Mouse (Mus musculus) midbrain, embryonic 14.5 days (tissue): ENCODE measurements at regions not wholly inside any gene's neighbourhood (a gene's known extent, or its start where the extent isn't known, plus 50 kb on each side); places are given as distances from the start of the nearest gene placed in this dataset.

ENCODE experiments used
- ATAC-seq: fragments of 200-750 bp; cut with Nextera tagmentation; 2 replicates; pipeline ENCODE4 v1.8.0; 2017; ENCODE audit warnings: moderate number of reproducible peaks, moderate library complexity; ENCODE audit not compliant: low FRiP score, low TSS enrichment
- DNase-seq: peaks from one replicate; pipeline ENCODE4 v3.0.0-alpha.2; 2015
- H3K27ac ChIP-seq: fragments of 300-500 bp; sonication (generic); replicated peaks from 2 replicates; pipeline ENCODE4 v1.5.1; 2014; ENCODE audit warnings: mild to moderate bottlenecking, low read depth, low read length, moderate library complexity
- H3K27me3 ChIP-seq: fragments of 300-500 bp; sonication (generic); 2 replicates; pipeline ENCODE4 v1.6.1; 2014; ENCODE audit warnings: low read length, control low read depth, mixed read lengths; ENCODE audit not compliant: control insufficient read depth, insufficient read depth
- H3K36me3 ChIP-seq: fragments of 300-500 bp; sonication (generic); 2 replicates; pipeline ENCODE4 v1.6.1; 2014; ENCODE audit warnings: low read length, control low read depth; ENCODE audit not compliant: control insufficient read depth, insufficient read depth
- H3K4me1 ChIP-seq: fragments of 300-500 bp; sonication (generic); 2 replicates; pipeline ENCODE4 v1.6.1; 2014; ENCODE audit warnings: mild to moderate bottlenecking, antibody characterized with exemption, low read length, control low read depth; ENCODE audit not compliant: control insufficient read depth, insufficient read depth
- H3K4me2 ChIP-seq: fragments of 300-500 bp; sonication (generic); 2 replicates; pipeline ENCODE4 v1.6.1; 2014; ENCODE audit warnings: mild to moderate bottlenecking, low read length, moderate library complexity
- H3K4me3 ChIP-seq: fragments of 300-500 bp; sonication (generic); replicated peaks from 2 replicates; pipeline ENCODE4 v1.5.1; 2014; ENCODE audit warnings: low read depth, low read length
- H3K9ac ChIP-seq: fragments of 300-500 bp; sonication (generic); replicated peaks from 2 replicates; pipeline ENCODE4 v1.6.1; 2014; ENCODE audit warnings: mild to moderate bottlenecking, low read length, moderate library complexity
- H3K9me3 ChIP-seq: fragments of 300-500 bp; sonication (generic); 2 replicates; pipeline ENCODE4 v1.6.1; 2016; ENCODE audit warnings: low read length, control low read depth, mixed read lengths; ENCODE audit not compliant: control insufficient read depth
- WGBS: fragments of 180-500 bp; shearing (Covaris S2); extraction: QIAGEN DNeasy Blood & Tissue Kit; methylation state at CpG from one replicate; pipeline ENCODE4 v1.1.7; 2014; 5-methylcytosine and 5-hydroxymethylcytosine counted together

DNA sequence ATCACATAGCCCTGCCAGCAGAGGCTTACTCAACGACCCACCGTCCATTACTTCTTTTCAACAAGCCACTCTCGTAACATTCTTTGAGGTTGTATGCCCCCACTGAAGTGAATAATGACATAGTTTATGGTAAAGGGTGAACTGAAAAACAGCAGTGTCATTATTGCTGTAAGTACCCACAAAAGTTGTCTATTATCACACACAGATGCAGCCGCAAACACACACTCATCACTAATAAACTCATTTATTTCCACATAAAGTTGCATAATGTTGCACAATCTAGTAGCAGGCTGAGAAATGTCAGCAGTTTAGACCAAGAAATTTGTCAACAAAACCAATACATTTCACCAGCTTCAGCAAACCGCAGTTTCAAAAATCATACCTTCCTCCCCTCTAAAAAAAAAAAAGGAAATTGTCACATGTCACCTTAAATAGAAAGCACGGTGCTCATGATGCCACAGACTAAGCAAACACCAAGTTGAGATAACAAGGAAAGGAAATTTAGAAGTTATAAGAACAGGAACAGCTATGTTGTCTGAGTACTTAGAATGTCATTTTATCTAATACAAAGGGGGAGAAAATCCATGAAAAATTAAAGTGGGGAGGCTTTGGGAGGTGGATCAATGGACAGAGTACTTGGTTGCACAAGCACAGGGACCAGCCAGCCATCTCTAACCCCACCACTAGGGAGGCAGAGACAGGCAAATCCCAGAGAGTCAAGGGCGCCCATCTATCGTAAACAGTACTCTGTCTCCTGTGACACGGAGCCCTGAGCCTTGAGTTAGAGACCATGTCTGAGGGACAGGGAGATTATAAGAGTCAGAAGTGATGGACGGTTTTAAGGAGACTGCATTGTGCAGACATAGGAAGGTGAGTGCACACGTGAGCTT is 195.9 kb downstream of the Hlx start:
- no peak overlapping the region for H3K9ac ChIP-seq
- H3K27me3 ChIP-seq: no peaks in the 10 kb centered on the region
- DNase-seq (no peak), ATAC-seq (no peak)
- H3K4me3 ChIP-seq: no peak overlapping the region
- no peaks in the 10 kb centered on the region for H3K4me1 ChIP-seq
- H3K27ac ChIP-seq: no peak overlapping the region
- H3K36me3 ChIP-seq: no peaks in the 10 kb centered on the region
- H3K4me2 ChIP-seq: no peak overlapping the region
- H3K9me3 ChIP-seq: no peaks in the 10 kb centered on the region
- WGBS: 88% methylated on average over 11 of the region's 11 CpGs

DNA sequence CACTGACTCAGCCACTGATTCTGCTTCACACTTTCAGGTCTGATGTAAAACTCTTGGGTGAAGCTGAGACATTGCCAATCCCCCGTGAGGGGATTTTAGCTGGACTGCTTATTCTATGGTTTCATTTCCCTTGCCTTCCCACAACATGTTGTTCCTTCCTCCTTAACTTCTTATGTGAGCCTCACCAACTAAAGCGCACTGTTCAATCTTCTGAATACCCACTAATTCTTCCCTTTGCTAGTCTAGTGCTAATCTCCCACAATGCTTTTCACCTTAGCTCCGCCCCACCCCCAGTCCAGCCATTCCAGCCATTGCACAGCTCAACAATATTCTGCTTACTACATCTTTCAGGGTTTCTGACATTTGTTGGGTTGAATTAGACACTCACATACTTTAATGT is 196.7 kb downstream of the Hlx start:
- H3K4me1 ChIP-seq: no peaks in the 10 kb centered on the region
- H3K27ac ChIP-seq: no peak overlapping the region
- DNase-seq (no peak), ATAC-seq (no peak)
- 97% methylated on average over 3 of the region's 3 CpGs for WGBS
- H3K27me3 ChIP-seq: no peaks in the 10 kb centered on the region
- H3K4me3 ChIP-seq: no peak overlapping the region
- no peak overlapping the region for H3K4me2 ChIP-seq
- H3K9ac ChIP-seq: no peak overlapping the region
- H3K9me3 ChIP-seq: no peaks in the 10 kb centered on the region
- no peaks in the 10 kb centered on the region for H3K36me3 ChIP-seq

DNA sequence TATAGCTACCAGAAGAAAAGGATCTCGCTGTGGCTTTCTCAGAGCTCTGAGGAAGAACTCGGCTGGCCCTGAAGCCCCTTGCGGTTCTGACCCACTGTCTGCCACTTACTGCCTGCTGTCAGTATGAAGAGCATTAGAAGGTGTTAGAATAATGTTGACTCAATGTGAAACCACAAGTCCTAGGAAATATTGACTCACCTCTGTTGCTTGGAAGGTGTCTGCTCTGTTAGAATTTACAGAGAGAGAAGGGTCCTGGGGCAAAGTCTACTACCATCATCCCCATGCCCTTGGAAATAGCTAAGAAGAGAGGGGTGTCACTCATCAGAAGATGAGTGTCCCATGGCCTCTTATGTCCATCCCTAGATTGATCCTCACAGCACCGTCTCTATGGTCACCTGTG is 197.9 kb downstream of the Hlx start:
- WGBS: 95% methylated on average over 4 of the region's 4 CpGs
- H3K9ac ChIP-seq: no peak overlapping the region
- no peaks in the 10 kb centered on the region for H3K27me3 ChIP-seq
- H3K4me3 ChIP-seq: no peak overlapping the region
- DNase-seq (no peak), ATAC-seq (no peak)
- no peak overlapping the region for H3K4me2 ChIP-seq
- H3K9me3 ChIP-seq: no peaks in the 10 kb centered on the region
- H3K4me1 ChIP-seq: no peaks in the 10 kb centered on the region
- H3K36me3 ChIP-seq: no peaks in the 10 kb centered on the region
- H3K27ac ChIP-seq: no peak overlapping the region

DNA sequence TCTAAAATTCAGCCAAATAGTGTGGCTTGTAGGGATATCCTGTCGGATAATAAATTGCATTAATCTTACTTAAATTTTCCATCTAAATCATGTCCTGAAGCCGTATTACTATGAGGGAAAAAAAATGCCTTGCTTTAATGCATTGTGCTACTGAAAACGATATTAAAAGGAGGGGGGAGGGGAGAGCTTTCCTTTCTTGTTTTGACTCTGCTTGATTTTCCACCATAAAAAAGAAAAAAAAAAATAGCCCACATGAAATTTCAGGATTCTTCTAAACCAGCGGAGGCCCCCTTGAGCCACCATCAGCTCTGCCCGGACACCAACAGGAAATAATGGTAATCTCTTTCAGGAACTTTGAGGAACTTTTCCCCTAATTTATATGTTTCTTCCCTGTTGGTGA is 198.5 kb downstream of the Hlx start:
- Histone ChIP-seq H3K9me3 (no peaks in the 10 kb centered on the region), H3K27ac (no peak overlapping the region), H3K4me2 (no peak overlapping the region), H3K27me3 (no peaks in the 10 kb centered on the region), H3K36me3 (no peaks in the 10 kb centered on the region), H3K4me3 (no peak overlapping the region), H3K9ac (no peak overlapping the region), H3K4me1 (no peaks in the 10 kb centered on the region)
- 71% methylated on average over 5 of the region's 5 CpGs for WGBS
- DNase-seq (no peak), ATAC-seq (no peak)

DNA sequence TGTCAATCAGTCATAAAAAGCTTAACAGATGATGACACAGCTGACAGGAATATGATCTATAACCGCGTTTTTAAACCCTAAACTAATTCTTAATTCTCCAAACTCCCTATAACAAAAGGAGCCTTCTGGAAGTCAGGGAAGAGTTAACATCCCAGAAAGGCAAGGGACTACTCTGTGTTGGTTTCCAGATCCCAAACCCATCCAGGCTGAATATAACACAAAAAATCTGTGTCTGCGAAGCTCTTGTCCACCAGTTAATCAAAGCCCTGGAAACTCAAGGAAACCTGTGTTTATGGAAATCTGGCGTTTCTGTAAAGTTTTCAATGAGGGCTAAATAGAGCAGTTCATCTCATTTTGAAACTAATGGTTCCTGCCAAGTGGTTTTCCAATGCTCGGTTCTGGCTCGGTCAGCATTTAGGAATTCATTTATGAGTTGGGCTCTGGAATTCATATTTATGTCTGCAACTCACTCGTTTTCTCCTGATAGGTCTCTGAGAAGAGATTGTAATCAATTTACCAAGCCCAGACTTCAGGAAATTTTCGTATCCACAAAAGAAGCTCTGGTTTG is 199.8 kb downstream of the Hlx start:
- Histone ChIP-seq H3K36me3 (no peaks in the 10 kb centered on the region), H3K4me3 (no peak overlapping the region), H3K4me1 (no peaks in the 10 kb centered on the region), H3K9me3 (no peaks in the 10 kb centered on the region), H3K27me3 (no peaks in the 10 kb centered on the region), H3K27ac (no peak overlapping the region), H3K9ac (no peak overlapping the region), H3K4me2 (no peak overlapping the region)
- DNase-seq (no peak), ATAC-seq (no peak)
- WGBS: 85% methylated on average over 8 of the region's 8 CpGs

DNA sequence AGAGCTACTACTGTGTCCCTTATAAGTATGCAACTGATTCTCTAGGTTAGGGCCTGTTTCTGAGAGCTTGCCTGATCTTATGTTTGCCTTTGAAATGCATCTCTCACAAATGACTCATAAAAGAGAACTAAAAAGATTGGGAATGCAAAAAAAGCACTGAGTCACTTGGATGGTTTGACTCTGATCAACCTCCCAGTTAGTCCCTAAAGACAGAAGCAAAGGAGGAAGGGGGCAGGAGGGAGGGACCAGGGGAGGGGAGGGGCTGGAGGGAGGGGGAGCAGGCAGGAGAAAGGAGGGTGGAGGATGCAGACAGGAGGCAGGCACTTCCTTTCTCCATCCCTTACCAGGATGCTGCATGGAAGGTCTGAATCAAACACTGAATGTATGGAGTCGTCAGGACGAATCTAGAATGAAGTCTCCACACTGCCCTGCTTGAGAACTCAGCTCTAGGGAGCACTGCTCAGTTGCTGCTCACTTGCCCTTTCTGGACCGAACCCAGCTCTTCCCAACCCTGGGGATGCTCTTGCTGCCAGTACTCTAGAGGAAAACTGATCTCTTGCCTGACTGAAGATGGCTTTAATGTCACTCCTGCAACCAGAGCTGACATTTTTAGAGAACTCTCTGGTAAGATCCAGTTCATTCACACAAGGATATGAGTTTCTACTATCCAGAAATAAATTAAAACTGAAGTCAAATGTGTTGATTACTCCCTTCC is 201.7 kb downstream of the Hlx start:
- Histone ChIP-seq H3K9ac (no peak overlapping the region), H3K36me3 (no peaks in the 10 kb centered on the region), H3K27ac (no peak overlapping the region), H3K9me3 (no peaks in the 10 kb centered on the region), H3K4me2 (no peak overlapping the region), H3K4me1 (no peaks in the 10 kb centered on the region), H3K27me3 (no peaks in the 10 kb centered on the region), H3K4me3 (no peak overlapping the region)
- WGBS: 53% methylated on average over 3 of the region's 3 CpGs
- DNase-seq (no peak), ATAC-seq (no peak)

DNA sequence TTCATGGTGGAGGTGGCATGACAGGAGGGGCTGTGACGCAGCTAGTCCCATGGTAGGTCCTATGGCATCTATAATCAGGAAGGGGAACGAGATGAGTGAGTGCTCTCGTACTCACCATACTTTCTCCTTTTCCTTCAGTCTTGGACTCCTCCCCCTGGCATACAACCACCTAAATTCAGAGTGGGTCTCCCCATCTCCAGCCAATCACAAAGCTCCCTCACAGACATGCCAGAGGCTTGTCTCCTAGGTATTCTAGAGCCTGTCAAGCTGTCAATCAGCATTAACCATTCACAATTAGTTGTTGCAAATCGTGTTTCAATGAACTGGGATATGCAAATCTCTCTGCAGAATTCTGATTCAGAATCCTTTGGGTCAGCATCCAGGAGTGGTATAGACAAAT is 206.7 kb downstream of the Hlx start:
- no peaks in the 10 kb centered on the region for H3K9me3 ChIP-seq
- H3K27me3 ChIP-seq: no peaks in the 10 kb centered on the region
- DNase-seq (peak; percentile 20), ATAC-seq (no peak)
- H3K27ac ChIP-seq: no peak overlapping the region
- H3K4me3 ChIP-seq: no peak overlapping the region
- 32% methylated on average over 4 of the region's 4 CpGs for WGBS
- H3K4me2 ChIP-seq: no peak overlapping the region
- no peaks in the 10 kb centered on the region for H3K4me1 ChIP-seq
- no peak overlapping the region for H3K9ac ChIP-seq
- H3K36me3 ChIP-seq: no peaks in the 10 kb centered on the region

DNA sequence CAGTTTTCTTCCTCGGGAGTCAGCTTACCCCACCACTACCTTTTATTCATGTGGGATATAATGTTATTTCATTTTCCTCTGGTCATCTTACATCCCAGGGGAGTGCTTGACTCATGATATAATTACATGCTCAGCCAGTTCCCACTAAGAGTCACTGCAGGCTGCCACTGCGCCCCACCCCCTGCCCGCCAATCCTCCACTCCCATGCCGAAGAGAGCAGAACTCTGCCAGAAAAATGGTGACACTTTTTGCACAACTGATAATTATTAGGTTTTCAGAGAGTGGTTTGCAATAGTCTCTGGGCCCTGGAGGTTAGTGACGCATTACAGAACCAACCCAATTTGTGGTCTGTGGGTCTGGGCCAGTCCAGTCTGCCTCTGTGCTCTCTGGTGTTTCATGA is 212.9 kb downstream of the Hlx start:
- no peaks in the 10 kb centered on the region for H3K9me3 ChIP-seq
- DNase-seq: no peak
- H3K4me2 ChIP-seq: no peak overlapping the region
- no peak for ATAC-seq
- H3K4me1 ChIP-seq: no peaks in the 10 kb centered on the region
- no peak overlapping the region for H3K9ac ChIP-seq
- H3K27me3 ChIP-seq: no peaks in the 10 kb centered on the region
- H3K36me3 ChIP-seq: no peaks in the 10 kb centered on the region
- WGBS: 81% methylated on average over 5 of the region's 5 CpGs
- no peak overlapping the region for H3K4me3 ChIP-seq
- no peak overlapping the region for H3K27ac ChIP-seq
